Mouse (Mus musculus): ENCODE measurements around the gene Copg2. TPM values are rescaled to one million over a fixed set of nuclear protein-coding genes. Genes with fewer than 3 reads are reported as not detected.

Copg2 gene
- polyA plus RNA-seq, 1 experiment from 2014 or later, result 24.1 TPM

- ATAC-seq (ENCODE audit: borderline replicate concordance, extremely low read depth, low FRiP score, low TSS enrichment), result no peak
- Histone ChIP-seq H3K9me3 (peaks cover 32% of the 10 kb centered on the region), H3K27me3 (no peaks in the 10 kb centered on the region), H3K4me3 (peak overlapping the region; percentile 57), H3K27ac (0 out of 2 replicates have a peak overlapping the region, but pooled peaks have one; percentile 72), H3K9ac (peak overlapping the region; percentile 34), H3K4me2 (peak overlapping the region; percentile 65), H3K36me3 (peaks cover 24% of the 10 kb centered on the region), H3K4me1 (peaks cover 20% of the 10 kb centered on the region)
- 42% methylated on average over 10 of the region's 10 CpGs for WGBS
Measured at GRCm38 (mm10) chr6:30739177-30739747, 157.3 kb downstream of the Copg2 start.

DNA sequence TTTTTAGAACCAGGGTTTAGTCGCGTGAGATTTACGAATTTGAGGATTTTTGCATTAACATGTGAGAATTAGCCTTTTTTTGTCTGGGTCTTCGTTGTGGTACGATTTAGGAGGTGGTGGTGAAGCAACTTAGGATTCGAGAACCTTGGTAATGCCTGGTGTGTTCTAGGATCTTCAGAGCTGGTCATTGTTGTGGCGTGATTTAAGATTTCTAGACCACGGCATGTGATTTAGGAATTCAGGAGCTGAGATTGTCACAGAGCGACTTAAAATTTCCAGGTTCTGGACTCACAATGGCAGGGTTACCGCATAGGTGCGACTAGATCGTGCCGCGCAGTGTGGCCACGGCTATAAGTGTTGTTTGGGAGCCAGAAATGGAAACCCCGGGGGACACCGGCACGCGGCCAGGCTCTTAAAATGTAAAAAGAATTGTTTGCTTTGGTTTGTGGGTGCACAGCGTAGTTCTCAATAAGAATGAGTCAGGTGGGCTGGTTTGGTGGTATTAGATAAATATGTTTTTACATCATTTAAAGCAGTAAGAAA, 158.1 kb downstream of the Copg2 start:
- ATAC-seq (ENCODE audit: borderline replicate concordance, extremely low read depth, low FRiP score, low TSS enrichment), result no peak
- peak overlapping the region; percentile 72 for H3K27ac ChIP-seq
- H3K36me3 ChIP-seq, result peaks cover 17% of the 10 kb centered on the region
- no peaks in the 10 kb centered on the region for H3K27me3 ChIP-seq
- H3K9me3 ChIP-seq, result peaks cover 32% of the 10 kb centered on the region
- peak overlapping the region; percentile 58 for H3K9ac ChIP-seq
- 52% methylated on average over 20 of the region's 20 CpGs for WGBS
- peak overlapping the region; percentile 57 for H3K4me3 ChIP-seq
- peaks cover 28% of the 10 kb centered on the region for H3K4me1 ChIP-seq
- peak overlapping the region; percentile 65 for H3K4me2 ChIP-seq

DNA sequence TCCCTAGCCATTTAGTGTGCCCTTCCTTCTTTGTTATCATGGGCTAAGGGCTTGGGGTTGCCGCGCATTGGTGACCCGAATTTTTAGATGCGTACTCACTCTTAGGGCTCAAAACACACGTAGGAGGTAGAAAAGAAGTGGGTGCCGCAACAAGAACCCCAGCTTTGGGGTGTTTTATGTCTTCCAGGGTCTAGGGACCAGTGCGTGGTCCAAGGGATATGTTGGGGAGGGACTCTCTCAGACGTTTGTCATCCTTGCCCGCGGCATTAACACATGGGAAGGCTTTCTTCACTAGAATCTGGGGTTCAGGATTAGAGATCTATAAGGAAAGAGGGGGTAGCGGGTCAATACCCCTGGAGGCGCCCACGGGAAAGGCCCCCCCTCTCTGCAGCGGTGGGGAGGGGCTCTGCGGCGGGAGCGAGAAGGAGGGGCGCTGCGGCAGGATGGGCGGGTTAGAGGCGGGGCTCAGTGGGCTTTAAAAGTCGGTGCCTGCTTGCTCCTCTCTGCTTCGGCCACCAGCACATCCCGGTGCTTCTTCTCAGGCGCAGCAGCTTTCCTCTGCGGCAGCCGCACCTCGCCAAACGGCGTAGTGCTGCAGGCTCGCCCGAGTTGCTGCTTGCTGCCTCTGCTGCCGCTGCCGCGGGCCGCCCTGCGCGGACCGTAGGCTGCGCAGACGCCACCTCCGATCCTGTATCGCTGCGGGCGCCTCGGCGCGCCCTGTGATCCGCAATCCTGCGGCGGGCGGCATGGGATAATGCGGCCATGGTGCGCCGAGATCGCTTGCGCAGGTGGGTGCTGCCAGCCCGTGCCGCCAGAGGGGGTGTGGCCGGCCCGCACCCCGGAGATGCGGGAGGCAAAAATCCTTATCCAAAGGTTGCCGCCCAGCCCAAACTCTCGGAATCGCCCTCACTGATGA, 158.8 kb downstream of the Copg2 start:
- Histone ChIP-seq H3K4me1 (peaks cover 32% of the 10 kb centered on the region), H3K9me3 (peaks cover 32% of the 10 kb centered on the region), H3K9ac (peak overlapping the region; percentile 58), H3K4me2 (peak overlapping the region; percentile 65), H3K4me3 (peak overlapping the region; percentile 57), H3K27ac (peak overlapping the region; percentile 72), H3K36me3 (peaks cover 10% of the 10 kb centered on the region), H3K27me3 (no peaks in the 10 kb centered on the region)
- ATAC-seq (ENCODE audit: borderline replicate concordance, extremely low read depth, low FRiP score, low TSS enrichment), result peak; percentile 78
- 47% methylated on average over 66 of the region's 66 CpGs for WGBS

GRCm38 (mm10) chr6:30736864-30737547, 159.6 kb downstream of the Copg2 start:
- WGBS, result 42% methylated on average over 29 of the region's 29 CpGs

GRCm38 (mm10) chr6:30736372-30736762, 160.2 kb downstream of the Copg2 start:
- Histone ChIP-seq H3K27me3 (no peaks in the 10 kb centered on the region), H3K4me2 (peak overlapping the region; percentile 65), H3K9ac (no peak overlapping the region), H3K4me1 (peaks cover 32% of the 10 kb centered on the region), H3K4me3 (peak overlapping the region; percentile 57; the same call in 1 of the 2 replicates), H3K36me3 (no peaks in the 10 kb centered on the region; the same call in 1 of the 2 replicates), H3K9me3 (peaks cover 32% of the 10 kb centered on the region), H3K27ac (peak overlapping the region; percentile 77)
- 0 out of 2 replicates have a peak, but pooled peaks have one; percentile 21 for ATAC-seq (ENCODE audit: borderline replicate concordance, extremely low read depth, low FRiP score, low TSS enrichment)
- 50% methylated on average over 13 of the region's 13 CpGs for WGBS

More at GRCm38 (mm10) chr6:30736864-30737547, 159.6 kb downstream of the Copg2 start:
- peak overlapping the region; percentile 57 for H3K4me3 ChIP-seq
- H3K27ac ChIP-seq, result peak overlapping the region; percentile 77
- no peak overlapping the region for H3K9ac ChIP-seq
- H3K4me2 ChIP-seq, result peak overlapping the region; percentile 65
- no peaks in the 10 kb centered on the region for H3K27me3 ChIP-seq
- peaks cover 2% of the 10 kb centered on the region for H3K36me3 ChIP-seq
- ATAC-seq (ENCODE audit: borderline replicate concordance, extremely low read depth, low FRiP score, low TSS enrichment), result peak; percentile 74
- peaks cover 32% of the 10 kb centered on the region for H3K4me1 ChIP-seq
- peaks cover 32% of the 10 kb centered on the region for H3K9me3 ChIP-seq

GRCm38 (mm10) chr6:30735728-30736371, 160.7 kb downstream of the Copg2 start:
- no peaks in the 10 kb centered on the region; the same call in 1 of the 2 replicates for H3K36me3 ChIP-seq
- peak overlapping the region; percentile 8; the same call in 1 of the 2 replicates for H3K9ac ChIP-seq
- peak overlapping the region; percentile 1; the same call in 1 of the 2 replicates for H3K4me3 ChIP-seq
- peaks cover 32% of the 10 kb centered on the region for H3K4me1 ChIP-seq
- ATAC-seq (ENCODE audit: borderline replicate concordance, extremely low read depth, low FRiP score, low TSS enrichment), result no peak
- no peaks in the 10 kb centered on the region for H3K27me3 ChIP-seq
- H3K4me2 ChIP-seq, result peak overlapping the region; percentile 65
- peak overlapping the region; percentile 77 for H3K27ac ChIP-seq
- WGBS, result 43% methylated on average over 15 of the region's 15 CpGs
- H3K9me3 ChIP-seq, result peaks cover 32% of the 10 kb centered on the region

- peak overlapping the region; percentile 77 for H3K27ac ChIP-seq
- H3K27me3 ChIP-seq, result no peaks in the 10 kb centered on the region
- H3K4me1 ChIP-seq, result peaks cover 32% of the 10 kb centered on the region
- H3K4me3 ChIP-seq, result peak overlapping the region; percentile 1; the same call in 1 of the 2 replicates
- peaks cover 32% of the 10 kb centered on the region for H3K9me3 ChIP-seq
- no peaks in the 10 kb centered on the region; the same call in 1 of the 2 replicates for H3K36me3 ChIP-seq
- no peak for ATAC-seq (ENCODE audit: borderline replicate concordance, extremely low read depth, low FRiP score, low TSS enrichment)
- peak overlapping the region; percentile 8; the same call in 1 of the 2 replicates for H3K9ac ChIP-seq
- WGBS, result 49% methylated on average over 22 of the region's 22 CpGs
- H3K4me2 ChIP-seq, result peak overlapping the region; percentile 65
Measured at GRCm38 (mm10) chr6:30734988-30735727, 161.4 kb downstream of the Copg2 start.

- peak overlapping the region; percentile 77 for H3K27ac ChIP-seq
- H3K4me3 ChIP-seq, result no peak overlapping the region
- H3K4me2 ChIP-seq, result peak overlapping the region; percentile 65
- H3K9ac ChIP-seq, result no peak overlapping the region
- no peaks in the 10 kb centered on the region; the same call in 1 of the 2 replicates for H3K36me3 ChIP-seq
- H3K4me1 ChIP-seq, result peaks cover 33% of the 10 kb centered on the region
- ATAC-seq (ENCODE audit: borderline replicate concordance, extremely low read depth, low FRiP score, low TSS enrichment), result no peak
- H3K9me3 ChIP-seq, result peaks cover 31% of the 10 kb centered on the region
- WGBS, result 46% methylated on average over 6 of the region's 6 CpGs
- H3K27me3 ChIP-seq, result no peaks in the 10 kb centered on the region
Measured at GRCm38 (mm10) chr6:30734465-30734864, 162.1 kb downstream of the Copg2 start.

DNA sequence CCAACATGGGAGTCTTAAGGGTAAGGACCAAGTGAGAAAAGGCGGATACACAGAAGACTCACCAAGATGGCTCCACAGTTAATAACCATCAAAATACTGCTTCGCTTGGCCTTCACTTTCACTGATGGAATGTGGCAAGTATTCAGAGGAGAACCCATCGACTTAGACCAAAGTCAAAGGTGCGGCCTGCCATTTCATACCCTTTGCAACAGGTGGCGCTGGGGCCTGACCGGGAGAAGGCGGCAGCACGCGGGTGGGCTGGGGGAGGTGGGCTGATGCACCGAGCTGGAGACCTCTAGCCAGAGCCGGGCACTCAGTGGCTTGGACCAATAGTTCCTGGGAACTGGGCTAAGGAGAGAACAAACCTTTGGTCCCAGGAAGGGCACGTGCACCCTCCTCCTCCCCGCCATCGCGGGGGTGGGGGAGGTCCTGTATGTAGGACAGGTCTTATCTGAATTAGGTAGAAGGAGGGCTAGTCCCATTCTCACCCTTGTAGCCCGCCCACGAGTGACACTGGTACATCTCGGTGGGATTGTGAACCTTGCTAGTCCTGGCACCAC, 163.9 kb downstream of the Copg2 start:
- no peak overlapping the region for H3K9ac ChIP-seq
- H3K9me3 ChIP-seq, result peaks cover 15% of the 10 kb centered on the region
- H3K4me1 ChIP-seq, result peaks cover 34% of the 10 kb centered on the region
- no peak overlapping the region for H3K4me3 ChIP-seq
- ATAC-seq (ENCODE audit: borderline replicate concordance, extremely low read depth, low FRiP score, low TSS enrichment), result no peak
- H3K27ac ChIP-seq, result peak overlapping the region; percentile 77; the same call in 1 of the 2 replicates
- H3K36me3 ChIP-seq, result no peaks in the 10 kb centered on the region
- 49% methylated on average over 18 of the region's 18 CpGs for WGBS
- H3K27me3 ChIP-seq, result no peaks in the 10 kb centered on the region
- no peak overlapping the region for H3K4me2 ChIP-seq

- Histone ChIP-seq H3K27me3 (no peaks in the 10 kb centered on the region), H3K9ac (no peak overlapping the region), H3K9me3 (no peaks in the 10 kb centered on the region), H3K4me1 (peaks cover 27% of the 10 kb centered on the region), H3K4me3 (no peak overlapping the region), H3K36me3 (no peaks in the 10 kb centered on the region), H3K4me2 (no peak overlapping the region), H3K27ac (peak overlapping the region; percentile 42)
- ATAC-seq (ENCODE audit: borderline replicate concordance, extremely low read depth, low FRiP score, low TSS enrichment), result no peak
- 31% methylated on average over 12 of the region's 12 CpGs for WGBS
Measured at GRCm38 (mm10) chr6:30730301-30730971, 166.2 kb downstream of the Copg2 start.

Data from lung, embryonic 15.5 days (tissue).